Mouse (Mus musculus) lung, postnatal 4 days (tissue): ENCODE data around the gene Zdhhc14.
A peak's percentile ranks its signal among the peaks of the same experiment; 100 is the strongest.

Source experiments
- DNase-seq, 2 experiments: peaks; one replicate each; pipeline ENCODE4 v3.0.0; 2021

Zdhhc14 gene

GRCm38 (mm10) chr17:5794276-5794675 lies 301.9 kb downstream of the Zdhhc14 start:
- no peak for DNase-seq

GRCm38 (mm10) chr17:5795369-5795768 lies 303.0 kb downstream of the Zdhhc14 start:
- no peak for DNase-seq

- DNase-seq, result peak in 1 of 2 experiments; percentile 82
Measured at GRCm38 (mm10) chr17:5795878-5796277, 303.5 kb downstream of the Zdhhc14 start.

- DNase-seq, result peak; percentile 60 to 63
Measured at GRCm38 (mm10) chr17:5797124-5797760, 304.9 kb downstream of the Zdhhc14 start.

- DNase-seq, result peak; percentile 41 to 56
Measured at GRCm38 (mm10) chr17:5798221-5798801, 306.0 kb downstream of the Zdhhc14 start.

GRCm38 (mm10) chr17:5798900-5799299 lies 306.5 kb downstream of the Zdhhc14 start:
- DNase-seq, result no peak

GRCm38 (mm10) chr17:5799396-5800021 lies 307.2 kb downstream of the Zdhhc14 start:
- no peak for DNase-seq

GRCm38 (mm10) chr17:5800254-5800653 lies 307.9 kb downstream of the Zdhhc14 start:
- no peak for DNase-seq

GRCm38 (mm10) chr17:5800824-5801560 lies 308.6 kb downstream of the Zdhhc14 start:
- no peak for DNase-seq

GRCm38 (mm10) chr17:5801761-5802655 lies 309.7 kb downstream of the Zdhhc14 start:
- no peak for DNase-seq

- DNase-seq, result no peak
Measured at GRCm38 (mm10) chr17:5802656-5802955, 310.2 kb downstream of the Zdhhc14 start.
